Mouse (Mus musculus): ENCODE results near the gene Strn. TPM values are rescaled to one million over a fixed set of nuclear protein-coding genes. Genes with fewer than 3 reads are reported as not detected.

Gene Strn
- 1.8 and 2.5 TPM in 2 replicates for polyA plus RNA-seq (2012; rRNA removed; ENCODE audit: low replicate concordance)

GRCm38 (mm10) chr17:78737096-78737495 lies at the start of gene Strn:
Gene Strn, minus strand, starts transcription at chr17:78737196.

Other genes starting within 250 kb of the Strn start
- 0.23 and 0.45 TPM in 2 replicates for gene Vit, start 229.1 kb downstream of the Strn start, polyA plus RNA-seq (2012; rRNA removed; ENCODE audit: low replicate concordance)
- gene Heatr5b, start 98.2 kb upstream of the Strn start, polyA plus RNA-seq (2012; rRNA removed; ENCODE audit: low replicate concordance), result 5.7 and 8.6 TPM in 2 replicates
- gene Gpatch11, start 98.4 kb upstream of the Strn start, polyA plus RNA-seq (2012; rRNA removed; ENCODE audit: low replicate concordance), result 2.9 and 3.1 TPM in 2 replicates
- 0.64 and 1.3 TPM in 2 replicates for gene Eif2ak2, start 145.4 kb upstream of the Strn start, polyA plus RNA-seq (2012; rRNA removed; ENCODE audit: low replicate concordance)
- not detected in 2 replicates for gene Sult6b1, start 169.8 kb upstream of the Strn start, polyA plus RNA-seq (2012; rRNA removed; ENCODE audit: low replicate concordance)
- gene Cebpzos, start 179.3 kb upstream of the Strn start, polyA plus RNA-seq (2012; rRNA removed; ENCODE audit: low replicate concordance), result 4.6 and 6.6 TPM in 2 replicates
- gene Cebpz, start 199.9 kb upstream of the Strn start, polyA plus RNA-seq (2012; rRNA removed; ENCODE audit: low replicate concordance), result 0.62 and 0.97 TPM in 2 replicates
- 1.4 and 1.8 TPM in 2 replicates for gene Ndufaf7, start 199.9 kb upstream of the Strn start, polyA plus RNA-seq (2012; rRNA removed; ENCODE audit: low replicate concordance)

All from duodenum, adult 2 months (tissue).